Mouse (Mus musculus) E14TG2a.4 (cell line): Measurements from ENCODE around the gene Zmym2.

ENCODE experiments used
- CTCF ChIP-seq: conservative IDR thresholded peaks from 2 replicates; pipeline ENCODE4 v1.5.1; 2014; ENCODE audit warnings: low read length
- NANOG ChIP-seq: IDR thresholded peaks from 2 replicates; pipeline ENCODE4 v1.6.1; 2014; ENCODE audit warnings: borderline replicate concordance, low read length, mixed read lengths

DNA sequence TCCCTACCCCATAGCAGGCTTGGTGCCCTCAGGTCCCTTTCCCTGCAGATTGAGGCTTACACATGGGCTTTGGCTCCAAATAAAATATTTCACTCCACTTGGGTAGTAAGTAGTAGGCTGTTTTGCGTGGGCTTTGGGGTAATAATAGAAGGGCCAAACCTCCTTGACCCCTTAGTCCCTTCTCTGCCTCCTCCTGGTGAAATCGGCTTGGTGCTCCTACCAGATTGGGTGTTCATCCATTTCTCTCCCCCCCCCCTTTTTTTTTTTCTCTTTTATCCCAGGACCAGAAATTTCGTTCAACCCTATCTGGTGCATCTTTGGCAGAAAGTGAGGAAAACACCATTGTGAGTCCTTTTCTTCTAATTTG lies 1.0 kb downstream of the Zmym2 start:
- TF ChIP-seq CTCF: no peak
- no peak for TF ChIP-seq NANOG
